Mouse (Mus musculus) megakaryocyte, embryonic 14.5 days (primary cell): ENCODE data around the gene Hoxa7.

Source experiments
- FLI1 ChIP-seq: IDR thresholded peaks from 2 replicates; pipeline ENCODE4 v1.6.1; 2012; ENCODE audit warnings: low read length, inconsistent platforms, mixed read lengths
- GATA1 ChIP-seq: IDR thresholded peaks from 3 replicates; pipeline ENCODE4 v1.6.1; 2012; ENCODE audit warnings: mixed read lengths, low read length, inconsistent platforms, borderline replicate concordance

- TF ChIP-seq GATA1 = no peak
- no peak for TF ChIP-seq FLI1
These were observed 9.0 kb downstream of the Hoxa7 start for GRCm38 (mm10) chr6:52212556-52213118.
